In genomic region chr17:29615616-29616015, GRCm38 (mm10) we compare ENCODE assay signal across 7 mouse cellular contexts. TPM values are rescaled to one million over a fixed set of nuclear protein-coding genes. Genes with fewer than 3 reads are reported as not detected.
A peak's percentile ranks its signal among the peaks of the same experiment; 100 is the strongest.
DNase-seq lines count a peak whose midpoint lies in the region; ATAC-seq and TF ChIP-seq lines count a peak whose summit lies in the region.

No protein-coding gene starts in this region.

- peak overlapping the region; percentile 97 for H3K27ac ChIP-seq in lung, embryonic 16.5 days (ENCODE audit: low read length)
- H3K27ac ChIP-seq in hindbrain, embryonic 12.5 days: peak overlapping the region; percentile 96; the same call in 1 of the 2 replicates
- H3K27ac ChIP-seq in midbrain, embryonic 14.5 days (replicated peaks; ENCODE audit: low read depth, low read length): no peak overlapping the region

- peak overlapping the region; percentile 98 for H3K9ac ChIP-seq in lung, embryonic 16.5 days (ENCODE audit: low read length)
- H3K9ac ChIP-seq in hindbrain, embryonic 12.5 days: peak overlapping the region; percentile 99
- peak overlapping the region; percentile 97 for H3K9ac ChIP-seq in midbrain, embryonic 14.5 days (replicated peaks; ENCODE audit: low read length)

- TF ChIP-seq CTCF in brain, embryonic 14.5 days (IDR thresholded peaks at IDR 0.05; ENCODE audit: borderline replicate concordance, extremely low read depth, insufficient read depth, insufficient read length): no peak

- H3K4me3 ChIP-seq in lung, embryonic 16.5 days (ENCODE audit: low read length): peak overlapping the region; percentile 95
- H3K4me3 ChIP-seq in hindbrain, embryonic 12.5 days: peak overlapping the region; percentile 98
- peak overlapping the region; percentile 99 for H3K4me3 ChIP-seq in midbrain, embryonic 14.5 days (replicated peaks; ENCODE audit: low read depth, low read length)

- WGBS in lung, embryonic 16.5 days: 9% methylated on average over 4 of the region's 4 CpGs
- WGBS in hindbrain, embryonic 12.5 days: 11% methylated on average over 4 of the region's 4 CpGs
- WGBS in midbrain, embryonic 14.5 days: 10% methylated on average over 4 of the region's 4 CpGs

- DNase-seq in lung, postnatal 25 days (ENCODE audit: low spot score): no peak
- DNase-seq in brain, embryonic 14.5 days (ENCODE audit: low read depth): peak; percentile 66
- peak; percentile 32 for DNase-seq in midbrain, embryonic 14.5 days
- DNase-seq in urinary bladder, adult 18-20 months (ENCODE audit: low spot score in 2 of 2): no peak
- DNase-seq in kidney, postnatal 14 days: no peak

- no peak for ATAC-seq in lung, embryonic 16.5 days (ENCODE audit: low read depth)
- ATAC-seq in hindbrain, embryonic 12.5 days (ENCODE audit: low FRiP score): no peak
- ATAC-seq in midbrain, embryonic 14.5 days (ENCODE audit: low FRiP score, low TSS enrichment): no peak

- no peaks in the 10 kb centered on the region for H3K9me3 ChIP-seq in lung, embryonic 16.5 days (ENCODE audit: control insufficient read depth, low read length)
- no peaks in the 10 kb centered on the region for H3K9me3 ChIP-seq in hindbrain, embryonic 12.5 days (replicated peaks)
- H3K9me3 ChIP-seq in midbrain, embryonic 14.5 days (ENCODE audit: control insufficient read depth, low read length): no peaks in the 10 kb centered on the region

- H3K4me2 ChIP-seq in lung, embryonic 16.5 days (ENCODE audit: low read depth, low read length): peak overlapping the region; percentile 71
- peak overlapping the region; percentile 68 for H3K4me2 ChIP-seq in hindbrain, embryonic 12.5 days (replicated peaks)
- peak overlapping the region; percentile 89 for H3K4me2 ChIP-seq in midbrain, embryonic 14.5 days (ENCODE audit: low read length)

- no peak for TF ChIP-seq POLR2A in brain, embryonic 14.5 days (IDR thresholded peaks at IDR 0.05; ENCODE audit: borderline replicate concordance, extremely low read depth, insufficient read depth, insufficient read length, poor library complexity, severe bottlenecking)

- H3K36me3 ChIP-seq in lung, embryonic 16.5 days (ENCODE audit: control insufficient read depth, insufficient read depth, low read length): no peaks in the 10 kb centered on the region; the same call in 1 of the 2 replicates
- peaks cover 18% of the 10 kb centered on the region for H3K36me3 ChIP-seq in hindbrain, embryonic 12.5 days
- H3K36me3 ChIP-seq in midbrain, embryonic 14.5 days (ENCODE audit: control insufficient read depth, insufficient read depth, low read length): peaks cover 17% of the 10 kb centered on the region

- no peaks in the 10 kb centered on the region for H3K27me3 ChIP-seq in lung, embryonic 16.5 days (ENCODE audit: control insufficient read depth, insufficient read depth, low read depth, low read length)
- H3K27me3 ChIP-seq in hindbrain, embryonic 12.5 days: 0 out of 2 replicates have a peak, but pooled peaks cover 3% of the 10 kb centered on the region
- H3K27me3 ChIP-seq in midbrain, embryonic 14.5 days (ENCODE audit: control insufficient read depth, insufficient read depth, low read length): no peaks in the 10 kb centered on the region

- H3K4me1 ChIP-seq in lung, embryonic 16.5 days (replicated peaks; ENCODE audit: control insufficient read depth, insufficient read depth, low read length): peaks cover 14% of the 10 kb centered on the region
- H3K4me1 ChIP-seq in hindbrain, embryonic 12.5 days: peaks cover 32% of the 10 kb centered on the region
- H3K4me1 ChIP-seq in midbrain, embryonic 14.5 days (ENCODE audit: control insufficient read depth, insufficient read depth, low read length): peaks cover 28% of the 10 kb centered on the region; the same call in 1 of the 2 replicates

RNA-seq across cellular contexts. Expression of gene Gm28043, which starts 0.9 kb away (rescaled TPM):
- 2.4 and 3.3 TPM in 2 replicates for polyA plus RNA-seq in lung, embryonic 16.5 days (2015; fragmentation: Nextera tagmentation; extraction: Ambion mirVana)
- polyA plus RNA-seq in brain, embryonic 14.5 days (2012; rRNA removed): 3.3 and 3.4 TPM in 2 replicates
- 3.7 and 4.1 TPM in 2 replicates for polyA plus RNA-seq in hindbrain, embryonic 12.5 days (2016; fragmentation: Nextera tagmentation; extraction: Ambion mirVana)
- polyA plus RNA-seq in midbrain, embryonic 14.5 days (2014; fragmentation: Nextera tagmentation; extraction: Ambion mirVana): 2.0 and 2.9 TPM in 2 replicates

RNA-seq across cellular contexts. Expression of gene Rnf8, which starts 1.0 kb away (rescaled TPM):
- polyA plus RNA-seq in lung, embryonic 16.5 days (2015; fragmentation: Nextera tagmentation; extraction: Ambion mirVana): 61.6 and 67.9 TPM in 2 replicates
- polyA plus RNA-seq in brain, embryonic 14.5 days (2012; rRNA removed): 52.9 and 57.7 TPM in 2 replicates
- 100 and 105 TPM in 2 replicates for polyA plus RNA-seq in hindbrain, embryonic 12.5 days (2016; fragmentation: Nextera tagmentation; extraction: Ambion mirVana)
- polyA plus RNA-seq in midbrain, embryonic 14.5 days (2014; fragmentation: Nextera tagmentation; extraction: Ambion mirVana): 80.5 and 86.8 TPM in 2 replicates

RNA-seq across cellular contexts. Expression of gene Cmtr1, which starts 44.8 kb away (rescaled TPM):
- polyA plus RNA-seq in lung, embryonic 16.5 days (2015; fragmentation: Nextera tagmentation; extraction: Ambion mirVana): 128 and 138 TPM in 2 replicates
- 57.2 and 59.1 TPM in 2 replicates for polyA plus RNA-seq in brain, embryonic 14.5 days (2012; rRNA removed)
- polyA plus RNA-seq in hindbrain, embryonic 12.5 days (2016; fragmentation: Nextera tagmentation; extraction: Ambion mirVana): 141 and 170 TPM in 2 replicates
- polyA plus RNA-seq in midbrain, embryonic 14.5 days (2014; fragmentation: Nextera tagmentation; extraction: Ambion mirVana): 103 and 136 TPM in 2 replicates

Comparison
In these comparisons a context has a peak if more than half of its experiments do, and no peak if none do; other contexts are left out.
1. DNase-seq: peak in brain, embryonic 14.5 days (single experiment) and midbrain, embryonic 14.5 days (single experiment); none in lung, postnatal 25 days (single experiment), urinary bladder, adult 18-20 months (0 of 2) and kidney, postnatal 14 days (single experiment).
2. Peak in every context shown above with its lines, with median percentiles within 50 percentile points of each other: H3K4me2 ChIP-seq, H3K4me3 ChIP-seq and H3K9ac ChIP-seq.